Mouse (Mus musculus): ENCODE results near the gene Snx11. TPM values are rescaled to one million over a fixed set of nuclear protein-coding genes. Genes with fewer than 3 reads are reported as not detected.
A peak's percentile ranks its signal among the peaks of the same experiment; 100 is the strongest.

The Snx11 gene
- total and polyA plus RNA-seq, 3 experiments: 33.7 to 43.1 TPM; not detected in 1

DNA sequence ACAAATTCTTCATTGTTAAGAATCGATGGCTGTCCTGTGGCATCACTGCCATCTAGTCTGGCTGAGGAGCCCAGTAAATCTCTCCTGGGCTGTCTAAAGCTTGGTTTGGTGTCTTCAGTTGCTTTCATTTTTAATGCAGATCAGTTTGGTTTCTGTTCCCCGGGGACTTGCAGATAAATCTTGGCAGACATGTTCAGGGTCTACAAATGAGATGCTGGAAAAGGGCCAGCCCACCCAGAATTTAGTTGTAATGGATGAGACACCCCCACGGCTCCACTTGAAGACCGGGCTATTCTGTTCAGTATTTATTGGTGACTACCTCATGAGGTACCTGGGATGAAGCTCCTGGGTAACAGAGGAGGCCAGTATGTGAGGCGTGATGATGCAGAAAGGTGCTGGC, 47.0 kb downstream of the Snx11 start:
- H3K4me3 ChIP-seq (ENCODE audit: control insufficient read depth in 1 of 2, insufficient read depth in 1 of 2, low read depth in 2 of 2, low read length in 2 of 2): no peak overlapping the region
- H3K27ac ChIP-seq (ENCODE audit: control insufficient read depth, low read depth, low read length): no peak overlapping the region
- TF ChIP-seq SMC3 (IDR thresholded peaks at IDR 0.05; ENCODE audit: low read depth, low read length) (no peak), MYB (IDR thresholded peaks at IDR 0.05; ENCODE audit: low read depth, low read length) (no peak), MYC (IDR thresholded peaks at IDR 0.05; ENCODE audit: low read depth, low read length) (no peak), POLR2AphosphoS2 (IDR thresholded peaks at IDR 0.05; ENCODE audit: low read length) (no peak), ETS1 (IDR thresholded peaks at IDR 0.05; ENCODE audit: low read depth, low read length) (no peak), USF2 (IDR thresholded peaks at IDR 0.05; ENCODE audit: borderline replicate concordance in 1 of 2, insufficient read depth in 1 of 2, low read depth in 1 of 2, low read length in 2 of 2) (no peak), NRF1 (IDR thresholded peaks at IDR 0.05; ENCODE audit: insufficient read depth, low read depth, low read length, poor library complexity, severe bottlenecking) (no peak), UBTF (IDR thresholded peaks at IDR 0.05; ENCODE audit: borderline replicate concordance, insufficient read depth, low read depth, low read length) (no peak), TCF12 (IDR thresholded peaks at IDR 0.05; ENCODE audit: low read depth, low read length) (no peak), BHLHE40 (IDR thresholded peaks at IDR 0.05; ENCODE audit: borderline replicate concordance, low read depth, low read length) (no peak), MXI1 (IDR thresholded peaks at IDR 0.05; ENCODE audit: low read depth, low read length) (no peak), ZNF384 (IDR thresholded peaks at IDR 0.05; ENCODE audit: low read depth, low read length) (no peak)
- H3K4me1 ChIP-seq (ENCODE audit: control insufficient read depth in 1 of 2, insufficient read depth in 2 of 2, low read length in 2 of 2): no peaks in the 10 kb centered on the region
- no peak for DNase-seq (ENCODE audit: low read depth, low spot score)
- H3K9ac ChIP-seq (ENCODE audit: control insufficient read depth, low read depth, low read length, poor library complexity, severe bottlenecking): no peak overlapping the region
- no peaks in the 10 kb centered on the region for H3K9me3 ChIP-seq (replicated peaks; ENCODE audit: insufficient read depth, low read length)
- H3K79me2 ChIP-seq (ENCODE audit: control insufficient read depth, insufficient read depth, low read length, poor library complexity): no peaks in the 10 kb centered on the region
- H3K27me3 ChIP-seq (ENCODE audit: control insufficient read depth in 1 of 2, insufficient read depth in 2 of 2, low read length in 2 of 2): peaks cover 27 to 61% of the 10 kb centered on the region in 2 experiments
- H3K36me3 ChIP-seq (ENCODE audit: control insufficient read depth in 1 of 2, insufficient read depth in 2 of 2, low read length in 2 of 2): no peaks in the 10 kb centered on the region

GRCm38 (mm10) chr11:96729462-96729861, 47.9 kb downstream of the Snx11 start:
- H3K27ac ChIP-seq (ENCODE audit: control insufficient read depth, low read depth, low read length): no peak overlapping the region
- H3K79me2 ChIP-seq (ENCODE audit: control insufficient read depth, insufficient read depth, low read length, poor library complexity): no peaks in the 10 kb centered on the region
- TF ChIP-seq CTCF (IDR thresholded peaks at IDR 0.05 in 2 of 3, conservative IDR thresholded peaks at IDR 0.05 in 1 of 3; ENCODE audit: control insufficient read depth in 1 of 3, insufficient read depth in 1 of 3, low read depth in 2 of 3, low read length in 3 of 3, poor library complexity in 1 of 3, severe bottlenecking in 1 of 3) (0 out of 6 replicates have a peak, but pooled peaks of 2 of the 3 experiments have one; percentile 0 to 1), NRF1 (IDR thresholded peaks at IDR 0.05; ENCODE audit: insufficient read depth, low read depth, low read length, poor library complexity, severe bottlenecking) (no peak), NELFE (IDR thresholded peaks at IDR 0.05; ENCODE audit: low read depth, low read length) (no peak)
- H3K4me3 ChIP-seq (ENCODE audit: control insufficient read depth in 1 of 2, insufficient read depth in 1 of 2, low read depth in 2 of 2, low read length in 2 of 2): no peak overlapping the region
- no peaks in the 10 kb centered on the region for H3K4me1 ChIP-seq (ENCODE audit: control insufficient read depth in 1 of 2, insufficient read depth in 2 of 2, low read length in 2 of 2)
- no peaks in the 10 kb centered on the region for H3K36me3 ChIP-seq (ENCODE audit: control insufficient read depth in 1 of 2, insufficient read depth in 2 of 2, low read length in 2 of 2)
- no peak for DNase-seq (ENCODE audit: low read depth, low spot score)
- H3K9ac ChIP-seq (ENCODE audit: control insufficient read depth, low read depth, low read length, poor library complexity, severe bottlenecking): no peak overlapping the region
- no peaks in the 10 kb centered on the region for H3K9me3 ChIP-seq (replicated peaks; ENCODE audit: insufficient read depth, low read length)
- peaks cover 26 to 65% of the 10 kb centered on the region in 2 experiments for H3K27me3 ChIP-seq (ENCODE audit: control insufficient read depth in 1 of 2, insufficient read depth in 2 of 2, low read length in 2 of 2)

- Histone ChIP-seq H3K9ac (ENCODE audit: control insufficient read depth, low read depth, low read length, poor library complexity, severe bottlenecking) (no peak overlapping the region), H3K9me3 (replicated peaks; ENCODE audit: insufficient read depth, low read length) (no peaks in the 10 kb centered on the region), H3K36me3 (ENCODE audit: control insufficient read depth in 1 of 2, insufficient read depth in 2 of 2, low read length in 2 of 2) (no peaks in the 10 kb centered on the region), H3K27me3 (ENCODE audit: control insufficient read depth in 1 of 2, insufficient read depth in 2 of 2, low read length in 2 of 2) (peaks cover 29 to 60% of the 10 kb centered on the region in 2 experiments), H3K79me2 (ENCODE audit: control insufficient read depth, insufficient read depth, low read length, poor library complexity) (no peaks in the 10 kb centered on the region), H3K4me1 (ENCODE audit: control insufficient read depth in 1 of 2, insufficient read depth in 2 of 2, low read length in 2 of 2) (no peaks in the 10 kb centered on the region), H3K27ac (ENCODE audit: control insufficient read depth, low read depth, low read length) (no peak overlapping the region), H3K4me3 (ENCODE audit: control insufficient read depth in 1 of 2, insufficient read depth in 1 of 2, low read depth in 2 of 2, low read length in 2 of 2) (no peak overlapping the region)
- no peak for DNase-seq (ENCODE audit: low read depth, low spot score)
- no peak for TF ChIP-seq SIN3A (IDR thresholded peaks at IDR 0.05; ENCODE audit: low read length)
- TF ChIP-seq MYC (IDR thresholded peaks at IDR 0.05; ENCODE audit: low read depth, low read length): no peak
- TF ChIP-seq ZKSCAN1 (IDR thresholded peaks at IDR 0.05; ENCODE audit: low read depth, low read length): no peak
- TF ChIP-seq ZMIZ1 (IDR thresholded peaks at IDR 0.05; ENCODE audit: low read depth, low read length): no peak
- TF ChIP-seq KAT2A (conservative IDR thresholded peaks at IDR 0.05; ENCODE audit: low read depth, low read length): no peak
- no peak for TF ChIP-seq UBTF (IDR thresholded peaks at IDR 0.05; ENCODE audit: borderline replicate concordance, insufficient read depth, low read depth, low read length)
- TF ChIP-seq E2F4 (IDR thresholded peaks at IDR 0.05; ENCODE audit: borderline replicate concordance, low read depth, low read length): no peak
- no peak for TF ChIP-seq MAFK (IDR thresholded peaks at IDR 0.05; ENCODE audit: borderline replicate concordance, low read depth, low read length)
- TF ChIP-seq MYB (IDR thresholded peaks at IDR 0.05; ENCODE audit: low read depth, low read length): no peak
- no peak for TF ChIP-seq ELF1 (IDR thresholded peaks at IDR 0.05; ENCODE audit: low read depth, low read length)
- no peak for TF ChIP-seq ETS1 (IDR thresholded peaks at IDR 0.05; ENCODE audit: low read depth, low read length)
- no peak for TF ChIP-seq BHLHE40 (IDR thresholded peaks at IDR 0.05; ENCODE audit: borderline replicate concordance, low read depth, low read length)
Measured at GRCm38 (mm10) chr11:96728577-96728976, 48.8 kb downstream of the Snx11 start.

Data from MEL (cell line).